Mouse (Mus musculus) cortical plate, adult 2 months (tissue): ENCODE measurements around the gene Kcne3.

ENCODE experiments used
- CTCF ChIP-seq: fragments of 200-500 bp; IDR thresholded peaks from 2 replicates; pipeline ENCODE4 v1.5.1; 2011; ENCODE audit warnings: mild to moderate bottlenecking, control low read depth, low read length; ENCODE audit not compliant: insufficient read depth; ENCODE audit errors: extremely low read depth
- POLR2A ChIP-seq: fragments of 200-500 bp; IDR thresholded peaks from 2 replicates; pipeline ENCODE4 v1.6.1; 2011; ENCODE audit warnings: mild to moderate bottlenecking, low read length, control low read depth; ENCODE audit not compliant: insufficient read depth; ENCODE audit errors: extremely low read depth

GRCm38 (mm10) chr7:100170756-100171155, 5.5 kb upstream of the Kcne3 start:
- TF ChIP-seq CTCF (no peak), POLR2A (no peak)
